Mouse (Mus musculus): ENCODE measurements around the gene Alkbh3.

GRCm38 (mm10) chr2:94059459-94059858, 48.9 kb upstream of the Alkbh3 start:
- TF ChIP-seq GABPA (IDR thresholded peaks at IDR 0.05; ENCODE audit: low read depth, low read length) (no peak), CHD2 (IDR thresholded peaks at IDR 0.05; ENCODE audit: low read length) (no peak), RAD21 (IDR thresholded peaks at IDR 0.05; ENCODE audit: low read depth, low read length) (no peak), SIN3A (IDR thresholded peaks at IDR 0.05; ENCODE audit: low read length) (no peak), USF1 (IDR thresholded peaks at IDR 0.05; ENCODE audit: low read depth, low read length) (no peak), MAFK (IDR thresholded peaks at IDR 0.05; ENCODE audit: borderline replicate concordance, low read depth, low read length) (no peak), TBP (IDR thresholded peaks at IDR 0.05; ENCODE audit: low read depth, low read length) (no peak), USF2 (IDR thresholded peaks at IDR 0.05; ENCODE audit: borderline replicate concordance in 1 of 2, insufficient read depth in 1 of 2, low read depth in 1 of 2, low read length in 2 of 2) (no peak), POLR2A (IDR thresholded peaks at IDR 0.05; ENCODE audit: control insufficient read depth in 1 of 2, insufficient read depth in 1 of 2, low read depth in 1 of 2, low read length in 2 of 2, poor library complexity in 1 of 2) (no peak), NRF1 (IDR thresholded peaks at IDR 0.05; ENCODE audit: insufficient read depth, low read depth, low read length, poor library complexity, severe bottlenecking) (no peak), TCF12 (IDR thresholded peaks at IDR 0.05; ENCODE audit: low read depth, low read length) (no peak)

All from MEL (cell line).